Mouse (Mus musculus): Measurements from ENCODE around the gene Ripply3. TPM values are rescaled to one million over a fixed set of nuclear protein-coding genes. Genes with fewer than 3 reads are reported as not detected.

Gene Ripply3
- total and polyA plus RNA-seq, 3 experiments = 0.28 to 6.1 (median 1.3) TPM

GRCm38 (mm10) chr16:94358091-94358490 is 29.9 kb downstream of the Ripply3 start:
- TF ChIP-seq MEF2A (IDR thresholded peaks at IDR 0.05; ENCODE audit: borderline replicate concordance, low read depth, low read length) (no peak), POLR2AphosphoS2 (IDR thresholded peaks at IDR 0.05; ENCODE audit: low read depth, low read length) (no peak), SIN3A (IDR thresholded peaks at IDR 0.05; ENCODE audit: low read length) (no peak), UBTF (IDR thresholded peaks at IDR 0.05; ENCODE audit: low read depth, low read length) (no peak), ZMIZ1 (IDR thresholded peaks at IDR 0.05; ENCODE audit: low read depth, low read length) (no peak)
- dilution Hi-C loops (cut with MboI; ENCODE audit: extremely low pct_ligation_motif_present, extremely low pct_unique_long_range_greater_than_20kb, low sequenced_read_pairs) (no loop called here), in situ Hi-C loops (cut with MboI; ENCODE audit: low pct_ligation_motif_present, low pct_unique_long_range_greater_than_20kb, low sequenced_read_pairs) (no loop called here)
- no peak overlapping the region for H3K4me2 ChIP-seq (ENCODE audit: insufficient read depth, low read depth, poor library complexity, severe bottlenecking)
- peaks cover 20 to 50% of the 10 kb centered on the region in 2 experiments for H3K4me1 ChIP-seq (ENCODE audit: control insufficient read depth in 1 of 2, insufficient read depth in 2 of 2)
- H3K27ac ChIP-seq (ENCODE audit: insufficient read depth, low read depth) = no peak overlapping the region
- H3K9me3 ChIP-seq (replicated peaks; ENCODE audit: low read length) = no peaks in the 10 kb centered on the region
- no peak overlapping the region for H3K9ac ChIP-seq (ENCODE audit: insufficient read depth, low read depth)
- H3K27me3 ChIP-seq (replicated peaks) = no peaks in the 10 kb centered on the region
- no peaks in the 10 kb centered on the region for H3K79me2 ChIP-seq (replicated peaks; ENCODE audit: control insufficient read depth, extremely low read depth, insufficient read depth, poor library complexity, severe bottlenecking)
- no peak for DNase-seq (ENCODE audit: extremely low read depth)
- no peaks in the 10 kb centered on the region for H3K36me3 ChIP-seq (replicated peaks in 1 of 2; ENCODE audit: control insufficient read depth in 1 of 2, insufficient read depth in 1 of 2, low read length in 1 of 2)
- H3K4me3 ChIP-seq (replicated peaks in 1 of 3; ENCODE audit: low read depth in 2 of 3, low read length in 2 of 3, poor library complexity in 1 of 3) = no peak overlapping the region

GRCm38 (mm10) chr16:94360578-94361350 is 32.5 kb downstream of the Ripply3 start:
- DNase-seq (ENCODE audit: extremely low read depth) = no peak
- no peaks in the 10 kb centered on the region for H3K79me2 ChIP-seq (replicated peaks; ENCODE audit: control insufficient read depth, extremely low read depth, insufficient read depth, poor library complexity, severe bottlenecking)
- TF ChIP-seq E2F4 (IDR thresholded peaks at IDR 0.05; ENCODE audit: insufficient replicate concordance, low read depth, low read length) (no peak), TBP (conservative IDR thresholded peaks at IDR 0.05; ENCODE audit: low read depth, low read length) (no peak), ZC3H11A (IDR thresholded peaks at IDR 0.05; ENCODE audit: low read depth, low read length) (no peak), RAD21 (IDR thresholded peaks at IDR 0.05; ENCODE audit: low read depth, low read length) (no peak), PAX5 (IDR thresholded peaks at IDR 0.05; ENCODE audit: low read length) (no peak), GABPA (IDR thresholded peaks at IDR 0.05; ENCODE audit: insufficient replicate concordance, low read depth, low read length) (no peak), CHD1 (IDR thresholded peaks at IDR 0.05; ENCODE audit: low read depth, low read length) (no peak), RCOR1 (conservative IDR thresholded peaks at IDR 0.05; ENCODE audit: low read depth, low read length) (no peak), JUN (IDR thresholded peaks at IDR 0.05; ENCODE audit: insufficient read depth, low read depth, low read length) (no peak), ZMIZ1 (IDR thresholded peaks at IDR 0.05; ENCODE audit: low read depth, low read length) (no peak), SIN3A (IDR thresholded peaks at IDR 0.05; ENCODE audit: low read length) (no peak), MEF2A (IDR thresholded peaks at IDR 0.05; ENCODE audit: borderline replicate concordance, low read depth, low read length) (no peak), NRF1 (IDR thresholded peaks at IDR 0.05; ENCODE audit: low read depth, low read length) (no peak), USF1 (IDR thresholded peaks at IDR 0.05; ENCODE audit: low read depth, low read length) (no peak), ZKSCAN1 (IDR thresholded peaks at IDR 0.05; ENCODE audit: borderline replicate concordance, low read depth, low read length) (no peak), MAFK (IDR thresholded peaks at IDR 0.05; ENCODE audit: insufficient replicate concordance, low read length) (no peak), NELFE (IDR thresholded peaks at IDR 0.05; ENCODE audit: low read depth, low read length) (no peak), ETS1 (conservative IDR thresholded peaks at IDR 0.05; ENCODE audit: low read depth, low read length) (no peak; the same call in 1 of the 2 replicates)
- H3K4me2 ChIP-seq (ENCODE audit: insufficient read depth, low read depth, poor library complexity, severe bottlenecking) = no peak overlapping the region
- dilution Hi-C loops (cut with MboI; ENCODE audit: extremely low pct_ligation_motif_present, extremely low pct_unique_long_range_greater_than_20kb, low sequenced_read_pairs) (no loop called here), in situ Hi-C loops (cut with MboI; ENCODE audit: low pct_ligation_motif_present, low pct_unique_long_range_greater_than_20kb, low sequenced_read_pairs) (no loop called here)
- no peaks in the 10 kb centered on the region for H3K27me3 ChIP-seq (replicated peaks)
- H3K9me3 ChIP-seq (replicated peaks; ENCODE audit: low read length) = no peaks in the 10 kb centered on the region
- peaks cover 16 to 42% of the 10 kb centered on the region in 2 experiments for H3K4me1 ChIP-seq (ENCODE audit: control insufficient read depth in 1 of 2, insufficient read depth in 2 of 2)
- H3K9ac ChIP-seq (ENCODE audit: insufficient read depth, low read depth) = no peak overlapping the region
- H3K36me3 ChIP-seq (replicated peaks in 1 of 2; ENCODE audit: control insufficient read depth in 1 of 2, insufficient read depth in 1 of 2, low read length in 1 of 2) = peaks cover 4 to 15% of the 10 kb centered on the region in 2 experiments
- no peak overlapping the region for H3K4me3 ChIP-seq (replicated peaks in 1 of 3; ENCODE audit: low read depth in 2 of 3, low read length in 2 of 3, poor library complexity in 1 of 3)
- no peak overlapping the region for H3K27ac ChIP-seq (ENCODE audit: insufficient read depth, low read depth)

Data from CH12.LX (cell line).